Comparison of ENCODE assay signal across 17 mouse cellular contexts in genomic region chr8:110592641-110593040, GRCm38 (mm10).
"Had no signal": no experiment of that assay in that cellular context is flagged by ENCODE, and none has a peak within 500 bp of the region (broad histone marks: within the 10 kb centered on the region; RNA-seq: fewer than 3 reads in every experiment).

No protein-coding gene starts in this region.

- H3K27me3 ChIP-seq: midbrain, embryonic 12.5 days; neural tube, embryonic 13.5 days; neural tube, embryonic 15.5 days had no signal

- H3K27ac ChIP-seq: midbrain, embryonic 10.5 days; midbrain, embryonic 12.5 days; neural tube, embryonic 13.5 days; neural tube, embryonic 15.5 days had no signal

- H3K36me3 ChIP-seq: midbrain, embryonic 10.5 days; midbrain, embryonic 12.5 days; neural tube, embryonic 13.5 days; neural tube, embryonic 15.5 days had no signal

- H3K4me3 ChIP-seq: midbrain, embryonic 10.5 days; midbrain, embryonic 12.5 days; myocyte; neural tube, embryonic 13.5 days; neural tube, embryonic 15.5 days had no signal

- DNase-seq: lung, adult 18-20 months; lung, embryonic 14.5 days; lung, postnatal 10 days; lung, postnatal 4 days; retina, postnatal 1 day; right cerebral cortex, adult 18-20 months; right cerebral cortex, postnatal 25 days; right cerebral cortex, postnatal 4 days; spleen, adult 18-20 months; thymus, adult 18-20 months; thymus, postnatal 14 days; thymus, postnatal 36 days had no signal

- H3K4me1 ChIP-seq: midbrain, embryonic 12.5 days; neural tube, embryonic 13.5 days; neural tube, embryonic 15.5 days had no signal
